Mouse (Mus musculus) neutrophil, adult 5-6 weeks (primary cell): ENCODE data around the gene Tgfbr2. TPM values are rescaled to one million over a fixed set of nuclear protein-coding genes. Genes with fewer than 3 reads are reported as not detected.

ENCODE experiments used
- ATAC-seq: fragments of 151-379, 151-347 bp; 2 replicates; pipeline ENCODE4 v1.8.0; 2017; ENCODE audit warnings: mild to moderate bottlenecking, moderate TSS enrichment; ENCODE audit not compliant: insufficient number of reproducible peaks, poor library complexity, low FRiP score, severe bottlenecking; ENCODE audit errors: extremely low read depth
- total RNA-seq: library from RNA; stranded (forward); fragments of 200-1000 nt; gene quantifications from 2 replicates; pipeline ENCODE4 v1.2.3, GENCODE M21; 2017

Gene Tgfbr2
- total RNA-seq, 1 experiment from 2014 or later, result 138 TPM

GRCm38 (mm10) chr9:116128311-116128710 is 46.8 kb downstream of the Tgfbr2 start:
- no peak for ATAC-seq

GRCm38 (mm10) chr9:116126494-116126893 is 48.7 kb downstream of the Tgfbr2 start:
- no peak for ATAC-seq

- ATAC-seq, result peak; percentile 66
Measured at GRCm38 (mm10) chr9:116122969-116123589, 52.1 kb downstream of the Tgfbr2 start.

- no peak for ATAC-seq
Measured at GRCm38 (mm10) chr9:116122544-116122943, 52.6 kb downstream of the Tgfbr2 start.

GRCm38 (mm10) chr9:116121472-116121871 is 53.7 kb downstream of the Tgfbr2 start:
- ATAC-seq, result no peak

- no peak for ATAC-seq
Measured at GRCm38 (mm10) chr9:116119990-116120389, 55.2 kb downstream of the Tgfbr2 start.

GRCm38 (mm10) chr9:116118332-116118872 is 56.8 kb downstream of the Tgfbr2 start:
- ATAC-seq, result no peak

GRCm38 (mm10) chr9:116115875-116116274 is 59.3 kb downstream of the Tgfbr2 start:
- no peak for ATAC-seq

GRCm38 (mm10) chr9:116114339-116114738 is 60.8 kb downstream of the Tgfbr2 start:
- ATAC-seq, result 0 out of 2 replicates have a peak, but pooled peaks have one; percentile 18

- ATAC-seq, result no peak
Measured at GRCm38 (mm10) chr9:116111149-116111970, 63.8 kb downstream of the Tgfbr2 start.

GRCm38 (mm10) chr9:116108729-116109128 is 66.4 kb downstream of the Tgfbr2 start:
- ATAC-seq, result no peak

GRCm38 (mm10) chr9:116104770-116105169 is 70.4 kb downstream of the Tgfbr2 start:
- ATAC-seq, result peak; percentile 48; the same call in 1 of the 2 replicates

GRCm38 (mm10) chr9:116101842-116102241 is 73.3 kb downstream of the Tgfbr2 start:
- peak; percentile 7; the same call in 1 of the 2 replicates for ATAC-seq

GRCm38 (mm10) chr9:116100015-116100414 is 75.1 kb downstream of the Tgfbr2 start:
- ATAC-seq, result no peak

GRCm38 (mm10) chr9:116099596-116099993 is 75.6 kb downstream of the Tgfbr2 start:
- no peak for ATAC-seq

GRCm38 (mm10) chr9:116098724-116099595 is 76.2 kb downstream of the Tgfbr2 start:
- ATAC-seq, result no peak

GRCm38 (mm10) chr9:116091921-116092320 is 83.2 kb downstream of the Tgfbr2 start:
- no peak for ATAC-seq

- ATAC-seq, result no peak
Measured at GRCm38 (mm10) chr9:116091101-116091841, 83.9 kb downstream of the Tgfbr2 start.
